Mouse (Mus musculus): ENCODE data around the gene Mylk3. TPM values are rescaled to one million over a fixed set of nuclear protein-coding genes. Genes with fewer than 3 reads are reported as not detected.
A peak's percentile ranks its signal among the peaks of the same experiment; 100 is the strongest.

The Mylk3 gene
- total and polyA plus RNA-seq, 2 experiments from 2014 or later = 340 to 398 TPM

DNA sequence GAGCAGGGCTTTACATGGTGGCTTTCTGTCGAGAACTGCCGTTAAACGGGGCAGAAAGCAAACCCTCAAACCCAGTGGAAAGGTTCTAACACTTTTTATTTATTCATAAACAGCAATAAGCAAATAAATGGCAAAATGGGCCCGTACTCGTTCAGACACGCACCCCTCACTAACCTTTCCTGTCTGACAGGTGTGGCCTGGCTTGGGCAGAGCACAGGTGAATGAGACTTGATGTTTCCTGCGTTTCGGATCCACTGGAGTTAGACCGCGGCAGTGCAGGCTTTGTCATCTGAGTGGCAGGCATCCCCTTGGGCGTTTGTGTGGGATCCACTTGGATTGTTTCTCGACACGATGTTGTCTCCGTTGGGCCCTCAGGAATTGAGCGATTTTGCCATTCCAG lies 64.2 kb downstream of the Mylk3 start:
- Histone ChIP-seq H3K4me3 (ENCODE audit: low read depth, low read length) (no peak overlapping the region), H3K36me3 (replicated peaks; ENCODE audit: control insufficient read depth, insufficient read depth, low read length) (peaks cover 40% of the 10 kb centered on the region)

DNA sequence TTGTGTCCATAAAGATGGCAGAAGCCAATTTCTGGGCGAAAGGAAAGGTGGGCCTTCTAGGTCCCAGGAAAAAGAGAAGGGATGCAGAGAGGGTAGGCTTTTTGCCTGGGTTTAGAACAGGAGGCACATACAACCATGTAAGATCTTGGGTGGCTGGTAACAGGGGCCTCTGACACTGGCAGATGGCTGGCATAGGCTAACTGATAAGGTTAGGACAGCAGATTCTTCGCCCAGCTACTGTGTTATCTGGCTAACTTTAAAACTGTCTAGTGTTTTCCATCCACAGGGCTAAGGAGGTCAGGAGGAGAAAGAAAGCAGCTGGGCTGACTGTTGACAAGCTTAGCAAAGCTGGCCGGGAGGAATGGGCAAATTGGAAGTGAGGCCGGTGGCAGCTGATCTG lies 67.6 kb downstream of the Mylk3 start:
- Histone ChIP-seq H3K27ac (ENCODE audit: low read depth) (no peak overlapping the region), H3K9me3 (replicated peaks; ENCODE audit: control insufficient read depth, low read length) (no peaks in the 10 kb centered on the region), H3K4me3 (ENCODE audit: low read depth, low read length) (no peak overlapping the region), H3K27me3 (ENCODE audit: control insufficient read depth, insufficient read depth, low read length) (no peaks in the 10 kb centered on the region), H3K4me1 (ENCODE audit: control insufficient read depth, insufficient read depth) (peaks cover 3% of the 10 kb centered on the region; the same call in 1 of the 2 replicates), H3K9ac (replicated peaks; ENCODE audit: low read depth, low read length) (no peak overlapping the region), H3K4me2 (ENCODE audit: low read depth, low read length) (no peak overlapping the region), H3K36me3 (replicated peaks; ENCODE audit: control insufficient read depth, insufficient read depth, low read length) (0 out of 2 replicates have a peak, but pooled peaks cover 9% of the 10 kb centered on the region)
- TF ChIP-seq CTCF (IDR thresholded peaks at IDR 0.05; ENCODE audit: low read depth) = no peak
- no peak; the same call in 1 of the 2 replicates for TF ChIP-seq EP300 (IDR thresholded peaks at IDR 0.05; ENCODE audit: low read depth)
- ATAC-seq (ENCODE audit: insufficient read depth, low read depth) (no peak), DNase-seq (ENCODE audit: low spot score) (peak; percentile 17)
- WGBS = 54% methylated on average over 4 of the region's 4 CpGs

More for the DNA sequence above, 64.2 kb downstream of the Mylk3 start:
- no peak for DNase-seq (ENCODE audit: low spot score)
- no peak for ATAC-seq (ENCODE audit: insufficient read depth, low read depth)
- no peaks in the 10 kb centered on the region for H3K9me3 ChIP-seq (replicated peaks; ENCODE audit: control insufficient read depth, low read length)
- H3K4me1 ChIP-seq (ENCODE audit: control insufficient read depth, insufficient read depth) = peaks cover 3% of the 10 kb centered on the region; the same call in 1 of the 2 replicates
- no peaks in the 10 kb centered on the region for H3K27me3 ChIP-seq (ENCODE audit: control insufficient read depth, insufficient read depth, low read length)
- no peak overlapping the region for H3K27ac ChIP-seq (ENCODE audit: low read depth)
- H3K9ac ChIP-seq (replicated peaks; ENCODE audit: low read depth, low read length) = no peak overlapping the region
- 89% methylated on average over 15 of the region's 15 CpGs for WGBS
- TF ChIP-seq EP300 (IDR thresholded peaks at IDR 0.05; ENCODE audit: low read depth) = no peak
- no peak for TF ChIP-seq CTCF (IDR thresholded peaks at IDR 0.05; ENCODE audit: low read depth)
- no peak overlapping the region for H3K4me2 ChIP-seq (ENCODE audit: low read depth, low read length)

DNA sequence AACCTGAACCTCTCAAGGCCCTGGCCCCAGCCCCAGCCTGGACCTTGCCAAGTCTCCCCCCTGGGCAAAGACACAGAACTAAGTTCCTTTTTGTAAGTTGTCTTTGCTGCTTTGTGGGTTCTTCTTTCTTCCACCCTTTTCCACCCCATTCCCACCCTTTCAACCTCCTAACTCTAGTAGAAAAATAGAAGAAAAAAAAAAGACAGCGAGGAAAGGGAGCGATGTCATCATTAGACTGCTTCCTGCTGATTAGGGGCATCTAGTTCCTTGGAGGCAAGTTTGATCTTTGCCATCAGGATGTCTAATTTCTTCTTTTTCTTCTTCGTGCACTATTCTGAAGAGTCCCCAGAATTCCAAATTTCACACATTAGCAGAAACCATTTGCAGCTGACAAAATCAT lies 73.1 kb downstream of the Mylk3 start:
- Histone ChIP-seq H3K36me3 (replicated peaks; ENCODE audit: control insufficient read depth, insufficient read depth, low read length) (peaks cover 12% of the 10 kb centered on the region), H3K27me3 (ENCODE audit: control insufficient read depth, insufficient read depth, low read length) (no peaks in the 10 kb centered on the region), H3K4me2 (ENCODE audit: low read depth, low read length) (no peak overlapping the region), H3K9me3 (replicated peaks; ENCODE audit: control insufficient read depth, low read length) (no peaks in the 10 kb centered on the region), H3K4me1 (ENCODE audit: control insufficient read depth, insufficient read depth) (no peaks in the 10 kb centered on the region), H3K4me3 (ENCODE audit: low read depth, low read length) (no peak overlapping the region), H3K9ac (replicated peaks; ENCODE audit: low read depth, low read length) (no peak overlapping the region), H3K27ac (ENCODE audit: low read depth) (no peak overlapping the region)
- ATAC-seq (ENCODE audit: insufficient read depth, low read depth) = no peak
- DNase-seq (ENCODE audit: low spot score) = no peak
- 64% methylated on average over 3 of the region's 3 CpGs for whole genome bisulfite sequencing
- no peak for TF ChIP-seq CTCF (IDR thresholded peaks at IDR 0.05; ENCODE audit: low read depth)
- TF ChIP-seq EP300 (IDR thresholded peaks at IDR 0.05; ENCODE audit: low read depth) = no peak

DNA sequence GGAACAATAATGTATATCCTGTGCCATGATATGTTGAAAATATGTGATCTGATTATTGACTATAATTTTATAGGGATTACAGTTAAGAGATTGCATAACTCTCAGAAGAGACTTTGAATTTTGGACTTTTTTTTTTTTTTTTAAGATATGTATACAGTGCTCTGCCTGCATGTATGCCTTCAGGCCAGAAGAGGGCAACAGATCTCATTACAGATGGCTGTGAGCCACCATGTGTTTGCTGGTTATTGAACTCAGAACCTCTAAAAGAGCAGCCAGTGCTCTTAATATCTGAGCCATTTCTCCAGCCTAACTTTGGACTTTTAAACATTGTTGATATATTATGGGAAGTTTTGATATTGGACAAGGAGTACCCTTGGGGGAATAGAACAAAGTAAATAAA lies 74.4 kb downstream of the Mylk3 start:
- Histone ChIP-seq H3K27me3 (ENCODE audit: control insufficient read depth, insufficient read depth, low read length) (no peaks in the 10 kb centered on the region), H3K9me3 (replicated peaks; ENCODE audit: control insufficient read depth, low read length) (no peaks in the 10 kb centered on the region), H3K4me1 (ENCODE audit: control insufficient read depth, insufficient read depth) (no peaks in the 10 kb centered on the region), H3K36me3 (replicated peaks; ENCODE audit: control insufficient read depth, insufficient read depth, low read length) (peaks cover 20% of the 10 kb centered on the region), H3K9ac (replicated peaks; ENCODE audit: low read depth, low read length) (no peak overlapping the region), H3K27ac (ENCODE audit: low read depth) (no peak overlapping the region), H3K4me3 (ENCODE audit: low read depth, low read length) (no peak overlapping the region), H3K4me2 (ENCODE audit: low read depth, low read length) (no peak overlapping the region)
- ATAC-seq (ENCODE audit: insufficient read depth, low read depth) = peak; percentile 53; the same call in 1 of the 2 replicates
- TF ChIP-seq CTCF (IDR thresholded peaks at IDR 0.05; ENCODE audit: low read depth) = peak; percentile 68
- TF ChIP-seq EP300 (IDR thresholded peaks at IDR 0.05; ENCODE audit: low read depth) = no peak
- DNase-seq (ENCODE audit: low spot score) = no peak

DNA sequence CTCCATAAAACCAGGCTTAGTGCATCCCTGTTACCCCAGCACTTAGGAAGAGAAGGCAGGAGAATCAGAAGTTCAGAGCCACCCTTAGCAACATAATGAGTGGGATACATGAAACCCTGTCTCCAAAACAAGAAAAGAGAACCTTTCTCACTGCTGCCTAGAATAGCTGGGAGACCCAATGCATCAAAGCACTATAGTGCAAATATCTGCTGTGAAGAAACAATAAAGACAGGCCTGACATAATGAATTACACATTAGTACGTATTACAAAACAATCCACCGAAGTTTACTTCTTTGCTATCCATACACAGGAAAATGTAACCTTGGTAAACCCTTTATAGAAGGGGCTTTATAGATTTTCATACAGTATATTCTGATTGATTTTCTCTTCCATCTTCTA lies 77.6 kb downstream of the Mylk3 start:
- no peaks in the 10 kb centered on the region for H3K4me1 ChIP-seq (ENCODE audit: control insufficient read depth, insufficient read depth)
- no peak overlapping the region for H3K9ac ChIP-seq (replicated peaks; ENCODE audit: low read depth, low read length)
- no peak overlapping the region for H3K4me2 ChIP-seq (ENCODE audit: low read depth, low read length)
- no peaks in the 10 kb centered on the region for H3K9me3 ChIP-seq (replicated peaks; ENCODE audit: control insufficient read depth, low read length)
- no peaks in the 10 kb centered on the region for H3K27me3 ChIP-seq (ENCODE audit: control insufficient read depth, insufficient read depth, low read length)
- H3K36me3 ChIP-seq (replicated peaks; ENCODE audit: control insufficient read depth, insufficient read depth, low read length) = peaks cover 47% of the 10 kb centered on the region
- no peak overlapping the region for H3K4me3 ChIP-seq (ENCODE audit: low read depth, low read length)
- ATAC-seq (ENCODE audit: insufficient read depth, low read depth) (no peak), DNase-seq (ENCODE audit: low spot score) (no peak)
- H3K27ac ChIP-seq (ENCODE audit: low read depth) = no peak overlapping the region
- TF ChIP-seq CTCF (IDR thresholded peaks at IDR 0.05; ENCODE audit: low read depth) = no peak
- no peak for TF ChIP-seq EP300 (IDR thresholded peaks at IDR 0.05; ENCODE audit: low read depth)
- 94% methylated on average over 2 of the region's 2 CpGs for WGBS

DNA sequence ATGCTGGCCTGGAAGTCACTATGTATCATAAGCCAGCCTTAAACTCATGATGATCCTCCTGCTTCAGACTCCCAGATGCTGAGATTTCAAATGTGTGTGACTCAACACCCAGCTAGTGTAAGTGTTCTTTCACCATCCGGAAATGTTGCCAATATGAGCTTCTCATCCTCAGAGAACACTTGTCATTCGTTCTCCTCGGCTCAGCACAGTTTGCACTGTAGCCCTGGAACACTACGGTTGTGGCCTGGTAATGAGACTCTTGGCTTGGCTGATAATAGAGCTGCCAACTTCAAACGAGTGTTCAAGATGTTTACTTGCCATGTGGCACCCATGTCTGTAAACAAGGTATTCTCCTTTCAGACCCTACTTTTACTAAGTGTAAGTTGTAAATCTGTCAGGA lies 82.6 kb downstream of the Mylk3 start:
- H3K27ac ChIP-seq (ENCODE audit: low read depth) = no peak overlapping the region

More for the DNA sequence above, 82.6 kb downstream of the Mylk3 start:
- H3K9ac ChIP-seq (replicated peaks; ENCODE audit: low read depth, low read length) = no peak overlapping the region
- no peak overlapping the region for H3K4me3 ChIP-seq (ENCODE audit: low read depth, low read length)
- TF ChIP-seq EP300 (IDR thresholded peaks at IDR 0.05; ENCODE audit: low read depth) (no peak), CTCF (IDR thresholded peaks at IDR 0.05; ENCODE audit: low read depth) (no peak)
- no peak overlapping the region for H3K4me2 ChIP-seq (ENCODE audit: low read depth, low read length)
- ATAC-seq (ENCODE audit: insufficient read depth, low read depth) (no peak), DNase-seq (ENCODE audit: low spot score) (no peak)
- no peaks in the 10 kb centered on the region for H3K9me3 ChIP-seq (replicated peaks; ENCODE audit: control insufficient read depth, low read length)
- peaks cover 53% of the 10 kb centered on the region for H3K36me3 ChIP-seq (replicated peaks; ENCODE audit: control insufficient read depth, insufficient read depth, low read length)
- H3K27me3 ChIP-seq (ENCODE audit: control insufficient read depth, insufficient read depth, low read length) = no peaks in the 10 kb centered on the region
- 74% methylated on average over 5 of the region's 5 CpGs for WGBS
- H3K4me1 ChIP-seq (ENCODE audit: control insufficient read depth, insufficient read depth) = peaks cover 11% of the 10 kb centered on the region

Data from heart, postnatal 0 days (tissue).